Mouse (Mus musculus): Measurements from ENCODE around the gene Fgf15. TPM values are rescaled to one million over a fixed set of nuclear protein-coding genes. Genes with fewer than 3 reads are reported as not detected.
A peak's percentile ranks its signal among the peaks of the same experiment; 100 is the strongest.

Gene Fgf15
- not detected in 2 replicates for polyA plus RNA-seq (2012; rRNA removed)

DNA sequence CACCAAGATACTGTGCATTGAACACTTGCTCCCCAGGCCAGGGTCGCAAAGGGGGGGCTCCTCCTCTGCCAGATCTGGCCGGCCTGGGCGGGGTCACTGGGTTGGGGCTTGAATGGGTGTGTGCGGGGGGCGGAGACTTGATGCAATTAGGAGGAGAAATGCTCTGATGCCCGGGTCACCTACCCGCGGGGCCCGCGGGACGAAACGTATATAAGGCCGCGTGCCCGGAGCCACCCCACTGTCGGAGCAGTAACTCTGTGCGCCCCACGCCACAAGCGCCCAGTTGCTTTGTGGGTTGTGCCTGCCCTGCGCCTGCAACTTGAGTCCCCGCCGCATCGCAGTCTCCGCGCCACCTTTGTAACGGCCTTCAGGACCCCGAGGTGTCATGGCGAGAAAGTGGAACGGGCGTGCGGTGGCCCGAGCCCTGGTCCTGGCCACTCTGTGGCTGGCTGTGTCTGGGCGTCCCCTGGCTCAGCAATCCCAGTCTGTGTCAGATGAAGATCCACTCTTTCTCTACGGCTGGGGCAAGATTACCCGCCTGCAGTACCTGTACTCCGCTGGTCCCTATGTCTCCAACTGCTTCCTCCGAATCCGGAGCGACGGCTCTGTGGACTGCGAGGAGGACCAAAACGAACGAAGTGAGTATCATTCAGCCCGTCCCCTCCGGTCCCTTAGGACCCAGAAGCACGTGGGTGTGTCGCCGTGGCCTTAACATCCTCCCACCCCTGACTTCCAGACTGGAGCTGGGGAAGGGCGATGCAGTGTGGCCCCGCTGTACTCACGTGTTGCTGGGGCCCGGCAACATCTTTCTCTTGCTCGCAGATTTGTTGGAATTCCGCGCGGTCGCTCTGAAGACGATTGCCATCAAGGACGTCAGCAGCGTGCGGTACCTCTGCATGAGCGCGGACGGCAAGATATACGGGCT lies at the start of gene Fgf15:
Gene Fgf15, plus strand, starts transcription at position 238 of the 925 bp plus-strand sequence.
- TF ChIP-seq POLR2A (IDR thresholded peaks at IDR 0.05; ENCODE audit: borderline replicate concordance, insufficient read depth, low read length) = no peak
- TF ChIP-seq CTCF (IDR thresholded peaks at IDR 0.05; ENCODE audit: borderline replicate concordance, insufficient read depth, low read depth, low read length) = no peak
- Histone ChIP-seq H3K27me3 (ENCODE audit: control insufficient read depth, insufficient read depth, low read length) (no peaks in the 10 kb centered on the region; the same call in 1 of the 2 replicates), H3K27ac (ENCODE audit: insufficient read depth, low read length) (no peak within 1 kb of the TSS), H3K4me1 (ENCODE audit: control insufficient read depth, insufficient read depth, low read length) (no peaks in the 10 kb centered on the region), H3K4me3 (replicated peaks; ENCODE audit: insufficient read depth, low read depth, low read length) (peak within 1 kb of the TSS; percentile 33)
- 2% methylated on average over 65 of the region's 65 CpGs for WGBS
- DNase-seq = no peak

DNA sequence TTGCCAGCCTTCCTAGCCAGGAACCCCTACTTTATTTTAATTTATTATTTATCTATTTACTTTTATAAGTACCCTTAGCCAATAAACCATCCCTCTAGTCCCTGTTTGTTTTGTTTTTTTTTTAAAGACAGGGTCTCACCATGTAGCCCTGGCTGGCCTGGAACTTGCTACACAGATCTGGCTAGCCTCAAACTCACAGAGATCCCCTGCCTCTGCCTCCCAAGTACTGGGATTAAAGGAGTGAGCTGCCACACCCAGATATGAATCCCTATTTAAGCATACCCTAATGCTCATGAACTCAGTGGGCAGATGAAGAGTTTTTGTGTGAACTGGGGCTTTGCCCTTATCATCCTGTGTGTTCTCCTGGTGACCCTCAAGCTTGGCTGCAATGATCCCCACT lies 49.3 kb upstream of the Fgf15 start, which contains the start of gene Fgf4:
Gene Fgf4, plus strand, starts transcription at position 301 of the 400 bp plus-strand sequence.
- no peak within 1 kb of the TSS for H3K27ac ChIP-seq (ENCODE audit: insufficient read depth, low read length)
- TF ChIP-seq CTCF (IDR thresholded peaks at IDR 0.05; ENCODE audit: borderline replicate concordance, insufficient read depth, low read depth, low read length) (no peak), POLR2A (IDR thresholded peaks at IDR 0.05; ENCODE audit: borderline replicate concordance, insufficient read depth, low read length) (no peak)
- no peak for DNase-seq
- H3K4me1 ChIP-seq (ENCODE audit: control insufficient read depth, insufficient read depth, low read length) = no peaks in the 10 kb centered on the region
- H3K4me3 ChIP-seq (replicated peaks; ENCODE audit: insufficient read depth, low read depth, low read length) = no peak within 1 kb of the TSS
- H3K27me3 ChIP-seq (ENCODE audit: control insufficient read depth, insufficient read depth, low read length) = no peaks in the 10 kb centered on the region

DNA sequence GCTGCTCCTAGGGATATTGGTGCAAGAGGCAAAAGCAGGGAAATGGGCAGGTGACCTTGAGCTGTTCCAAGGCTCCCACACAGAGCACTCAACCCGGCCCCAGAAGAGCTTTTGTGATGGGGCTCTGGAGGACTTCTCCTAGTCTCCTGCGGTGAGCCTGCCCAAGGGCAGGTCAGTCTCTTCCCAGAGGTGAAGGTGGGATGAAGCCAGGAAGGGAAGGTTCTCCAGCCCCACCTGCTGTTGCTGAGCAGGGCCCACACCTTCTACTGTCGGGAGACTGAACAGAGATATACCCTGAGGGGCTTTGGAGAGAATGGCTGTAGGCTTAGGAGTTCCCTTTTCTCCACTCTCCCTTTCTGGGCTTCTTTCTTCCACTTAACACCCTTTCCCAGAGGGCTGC lies 45.0 kb upstream of the Fgf15 start:
- 60% methylated on average over 3 of the region's 3 CpGs for WGBS

DNA sequence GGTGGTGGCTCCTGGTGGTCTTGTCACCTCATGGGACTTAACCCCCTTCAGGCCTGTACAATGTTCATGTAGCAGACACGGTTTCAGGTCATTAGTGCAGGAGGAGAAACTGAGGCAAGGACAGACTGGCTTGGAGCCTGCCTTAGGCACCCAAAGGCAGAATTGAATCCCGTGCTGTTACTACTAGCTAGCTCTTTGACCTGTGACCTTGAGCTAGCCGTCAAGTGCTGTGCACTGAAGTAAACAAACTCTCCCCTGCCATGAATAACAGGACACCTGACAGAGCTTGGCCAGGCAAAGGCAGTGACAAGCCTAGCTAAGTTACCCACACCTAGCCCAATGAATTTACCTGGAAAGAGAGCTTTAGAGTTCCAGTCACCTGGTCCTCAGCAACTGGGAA lies 41.4 kb upstream of the Fgf15 start:
- no peak for TF ChIP-seq POLR2A (IDR thresholded peaks at IDR 0.05; ENCODE audit: borderline replicate concordance, insufficient read depth, low read length)
- no peak for TF ChIP-seq CTCF (IDR thresholded peaks at IDR 0.05; ENCODE audit: borderline replicate concordance, insufficient read depth, low read depth, low read length)
- WGBS = 70% methylated on average over 3 of the region's 3 CpGs
- Histone ChIP-seq H3K4me1 (ENCODE audit: control insufficient read depth, insufficient read depth, low read length) (no peaks in the 10 kb centered on the region), H3K4me3 (replicated peaks; ENCODE audit: insufficient read depth, low read depth, low read length) (no peak overlapping the region), H3K27ac (ENCODE audit: insufficient read depth, low read length) (no peak overlapping the region), H3K27me3 (ENCODE audit: control insufficient read depth, insufficient read depth, low read length) (no peaks in the 10 kb centered on the region)
- DNase-seq = no peak

More for the DNA sequence above, 45.0 kb upstream of the Fgf15 start:
- no peaks in the 10 kb centered on the region for H3K4me1 ChIP-seq (ENCODE audit: control insufficient read depth, insufficient read depth, low read length)
- no peak overlapping the region for H3K4me3 ChIP-seq (replicated peaks; ENCODE audit: insufficient read depth, low read depth, low read length)
- DNase-seq = no peak
- no peak for TF ChIP-seq POLR2A (IDR thresholded peaks at IDR 0.05; ENCODE audit: borderline replicate concordance, insufficient read depth, low read length)
- no peak for TF ChIP-seq CTCF (IDR thresholded peaks at IDR 0.05; ENCODE audit: borderline replicate concordance, insufficient read depth, low read depth, low read length)
- H3K27ac ChIP-seq (ENCODE audit: insufficient read depth, low read length) = no peak overlapping the region
- no peaks in the 10 kb centered on the region for H3K27me3 ChIP-seq (ENCODE audit: control insufficient read depth, insufficient read depth, low read length)

DNA sequence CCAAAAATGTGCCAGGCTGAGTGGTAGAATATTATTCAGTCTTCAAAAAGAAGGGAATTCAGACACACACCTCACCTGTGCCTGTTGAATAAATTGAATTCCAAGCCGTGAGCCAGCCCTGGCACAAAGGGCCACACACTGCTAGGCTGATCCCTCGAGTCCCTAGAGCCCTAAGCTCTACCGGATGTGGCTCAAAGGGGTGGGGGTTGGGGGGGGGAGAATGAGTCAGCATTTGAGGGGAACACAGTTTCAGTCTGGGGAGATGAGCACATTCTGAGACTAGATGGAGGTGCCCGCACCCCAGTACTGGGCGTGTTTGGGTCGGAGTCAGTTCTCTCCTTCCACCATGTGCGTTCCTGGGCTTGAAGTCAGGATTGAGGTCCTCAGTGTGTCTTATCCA lies 39.2 kb upstream of the Fgf15 start:
- DNase-seq = no peak
- peaks cover 2% of the 10 kb centered on the region; the same call in 1 of the 2 replicates for H3K4me1 ChIP-seq (ENCODE audit: control insufficient read depth, insufficient read depth, low read length)
- 82% methylated on average over 7 of the region's 7 CpGs for WGBS

DNA sequence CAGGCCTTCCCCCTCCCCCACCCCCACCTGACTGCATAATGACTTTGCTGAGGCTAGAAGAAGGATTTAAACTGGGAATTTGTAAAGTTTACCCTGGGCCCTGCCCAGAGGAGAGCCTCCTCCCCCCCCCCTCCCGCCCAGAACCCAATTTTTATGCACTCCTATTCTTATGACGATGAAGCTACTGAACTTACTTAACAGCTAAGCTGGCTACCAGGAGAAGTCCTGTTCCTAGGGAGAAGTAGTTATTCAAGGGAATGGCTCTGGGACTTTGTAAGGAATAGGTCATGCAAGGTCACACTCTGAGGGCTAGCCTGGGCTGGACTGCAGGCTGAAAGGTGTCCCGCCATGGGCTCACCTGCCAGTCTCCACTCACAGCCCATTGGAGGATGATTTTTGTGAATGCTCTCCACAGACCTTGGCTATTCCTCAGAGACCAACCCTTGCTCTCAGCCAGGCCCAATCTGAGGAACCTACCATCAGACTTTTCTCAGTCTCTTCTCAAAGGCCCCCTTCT lies 38.4 kb upstream of the Fgf15 start:
- peaks cover 4% of the 10 kb centered on the region; the same call in 1 of the 2 replicates for H3K4me1 ChIP-seq (ENCODE audit: control insufficient read depth, insufficient read depth, low read length)
- no peak for DNase-seq
- TF ChIP-seq POLR2A (IDR thresholded peaks at IDR 0.05; ENCODE audit: borderline replicate concordance, insufficient read depth, low read length) = no peak
- no peak for TF ChIP-seq CTCF (IDR thresholded peaks at IDR 0.05; ENCODE audit: borderline replicate concordance, insufficient read depth, low read depth, low read length)
- WGBS = 82% methylated on average over 3 of the region's 3 CpGs
- no peak overlapping the region for H3K27ac ChIP-seq (ENCODE audit: insufficient read depth, low read length)
- H3K4me3 ChIP-seq (replicated peaks; ENCODE audit: insufficient read depth, low read depth, low read length) = no peak overlapping the region
- peaks cover 3% of the 10 kb centered on the region; the same call in 1 of the 2 replicates for H3K27me3 ChIP-seq (ENCODE audit: control insufficient read depth, insufficient read depth, low read length)

More for the DNA sequence above, 39.2 kb upstream of the Fgf15 start:
- no peak overlapping the region for H3K4me3 ChIP-seq (replicated peaks; ENCODE audit: insufficient read depth, low read depth, low read length)
- H3K27me3 ChIP-seq (ENCODE audit: control insufficient read depth, insufficient read depth, low read length) = peaks cover 3% of the 10 kb centered on the region; the same call in 1 of the 2 replicates
- H3K27ac ChIP-seq (ENCODE audit: insufficient read depth, low read length) = no peak overlapping the region
- no peak for TF ChIP-seq POLR2A (IDR thresholded peaks at IDR 0.05; ENCODE audit: borderline replicate concordance, insufficient read depth, low read length)
- TF ChIP-seq CTCF (IDR thresholded peaks at IDR 0.05; ENCODE audit: borderline replicate concordance, insufficient read depth, low read depth, low read length) = no peak

DNA sequence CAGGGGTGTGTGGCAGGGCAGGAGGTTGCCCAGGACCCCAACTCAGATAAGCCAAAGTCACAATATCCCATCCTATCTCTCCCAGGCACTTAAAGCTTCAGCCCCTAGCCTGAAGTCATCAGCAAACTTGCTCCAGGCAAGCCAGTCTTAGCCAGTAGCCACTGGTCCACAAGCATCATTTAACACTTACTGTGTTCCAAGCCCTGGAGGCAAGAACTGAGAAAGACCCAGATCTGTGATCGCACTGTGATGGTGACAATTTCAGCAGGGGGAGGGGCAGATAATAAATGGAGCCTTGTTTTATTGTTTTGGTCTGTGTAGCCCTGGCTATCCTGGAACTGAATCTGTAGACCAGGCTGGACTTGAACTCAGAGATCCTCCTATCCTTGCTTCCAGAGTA lies 37.6 kb upstream of the Fgf15 start:
- no peak for TF ChIP-seq CTCF (IDR thresholded peaks at IDR 0.05; ENCODE audit: borderline replicate concordance, insufficient read depth, low read depth, low read length)
- TF ChIP-seq POLR2A (IDR thresholded peaks at IDR 0.05; ENCODE audit: borderline replicate concordance, insufficient read depth, low read length) = no peak
- H3K27ac ChIP-seq (ENCODE audit: insufficient read depth, low read length) = no peak overlapping the region
- WGBS = 94% methylated on average over 1 of the region's 1 CpGs
- peaks cover 4% of the 10 kb centered on the region; the same call in 1 of the 2 replicates for H3K4me1 ChIP-seq (ENCODE audit: control insufficient read depth, insufficient read depth, low read length)
- H3K4me3 ChIP-seq (replicated peaks; ENCODE audit: insufficient read depth, low read depth, low read length) = no peak overlapping the region
- H3K27me3 ChIP-seq (ENCODE audit: control insufficient read depth, insufficient read depth, low read length) = peaks cover 3% of the 10 kb centered on the region; the same call in 1 of the 2 replicates
- DNase-seq = no peak

All from cerebellum, adult 2 months (tissue).